Mouse (Mus musculus): ENCODE results near the gene Usp30. TPM values are rescaled to one million over a fixed set of nuclear protein-coding genes. Genes with fewer than 3 reads are reported as not detected.

The Usp30 gene
- 7.0 and 14.4 TPM in 2 replicates for total RNA-seq (2023)

GRCm38 (mm10) chr5:114065161-114065560 lies at the start of gene Usp30:
Gene Usp30, plus strand, starts transcription at chr5:114065461.

GRCm38 (mm10) chr5:114091057-114091807 lies 26.0 kb downstream of the Usp30 start, which contains the start of gene Svop:
Gene Svop, minus strand, starts transcription at chr5:114091570.

GRCm38 (mm10) chr5:114127374-114128349 lies 62.4 kb downstream of the Usp30 start, which contains the start of gene Alkbh2:
Gene Alkbh2, minus strand, starts transcription at chr5:114128218.

GRCm38 (mm10) chr5:114130211-114130605 lies 64.9 kb downstream of the Usp30 start, which contains the start of gene Ung:
Gene Ung, plus strand, starts transcription at chr5:114130386.

GRCm38 (mm10) chr5:114146028-114146888 lies 81.0 kb downstream of the Usp30 start, which contains the start of gene Acacb:
Gene Acacb, plus strand, starts transcription at chr5:114146535.

Other genes starting within 250 kb of the Usp30 start
- gene Selplg, start 232.8 kb upstream of the Usp30 start, total RNA-seq (2023), result 429 and 444 TPM in 2 replicates
- gene Coro1c, start 156.7 kb upstream of the Usp30 start, total RNA-seq (2023), result 105 and 165 TPM in 2 replicates
- gene Ssh1, start 71.6 kb upstream of the Usp30 start, total RNA-seq (2023), result 7.4 and 9.2 TPM in 2 replicates
- gene Dao, start 61.8 kb upstream of the Usp30 start, total RNA-seq (2023), result not detected in 2 replicates
- not detected in 2 replicates for gene Svop, start 26.1 kb downstream of the Usp30 start, total RNA-seq (2023)
- gene Alkbh2, start 62.8 kb downstream of the Usp30 start, total RNA-seq (2023), result 2.0 TPM in 1 of 2 replicates, not detected in the other
- gene Ung, start 64.9 kb downstream of the Usp30 start, total RNA-seq (2023), result 3.7 and 4.6 TPM in 2 replicates
- gene Acacb, start 81.1 kb downstream of the Usp30 start, total RNA-seq (2023), result 2.4 and 3.6 TPM in 2 replicates
- gene Foxn4, start 208.3 kb downstream of the Usp30 start, total RNA-seq (2023), result not detected in 2 replicates
- 1.4 and 3.4 TPM in 2 replicates for gene Myo1h, start 223.7 kb downstream of the Usp30 start, total RNA-seq (2023)

All from neutrophil, adult 65 days (primary cell).